Mouse (Mus musculus): Measurements from ENCODE around the gene Mast3.
"Not testable (repeated sequence)": the region's sequence is repeated elsewhere in the genome, so short reads cannot be mapped to it uniquely, and the experiment has no call there.

Mast3 gene

DNA sequence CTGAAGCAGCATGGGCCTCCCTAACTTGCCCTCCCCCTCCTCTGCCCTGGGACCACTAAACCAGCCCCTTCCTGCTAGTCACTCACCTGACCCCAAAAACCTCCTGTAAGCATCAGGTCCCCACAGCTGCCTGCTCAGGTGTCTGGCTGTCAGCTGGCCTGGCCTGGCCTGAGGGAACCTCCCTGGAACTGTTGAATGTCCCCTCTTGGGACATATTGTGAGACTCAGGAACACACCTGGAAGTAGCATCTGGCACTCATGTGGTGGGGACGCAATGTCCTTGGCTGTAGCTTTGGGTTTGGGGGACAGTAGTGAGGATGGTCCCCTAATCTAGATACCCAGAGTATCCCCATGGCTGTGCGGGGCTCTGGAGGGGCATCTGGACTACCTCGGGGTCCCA is 29.2 kb upstream of the Mast3 start:
- ATAC-seq (ENCODE audit: low TSS enrichment) = no peak

- ATAC-seq (ENCODE audit: low TSS enrichment) = peak; percentile 26
Measured at GRCm38 (mm10) chr8:70833520-70833919, 28.7 kb upstream of the Mast3 start.

DNA sequence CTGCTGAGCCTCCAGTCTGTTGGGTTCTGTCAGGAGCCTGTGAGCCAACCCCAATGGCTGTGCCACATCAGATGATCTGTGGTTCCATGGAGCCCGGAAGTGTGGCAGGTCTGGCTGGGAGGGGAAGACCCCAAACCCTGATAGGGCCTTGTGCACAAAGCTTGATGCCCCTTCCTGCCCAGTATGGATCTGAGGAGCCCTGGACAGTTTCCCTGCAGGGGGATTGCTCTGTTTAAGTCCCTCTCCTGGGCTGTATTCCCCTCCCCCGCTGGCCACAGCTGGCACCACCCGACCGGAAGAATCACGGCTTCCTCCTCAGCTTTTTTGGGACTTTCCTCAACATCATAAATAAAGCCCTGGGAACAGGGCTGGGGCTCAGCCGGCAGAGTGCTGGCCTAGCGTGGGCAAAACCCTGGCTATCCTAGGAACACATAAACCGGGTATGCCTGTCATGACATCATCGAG is 28.2 kb upstream of the Mast3 start:
- no peak for ATAC-seq (ENCODE audit: low TSS enrichment)

- ATAC-seq (ENCODE audit: low TSS enrichment) = no peak
Measured at GRCm38 (mm10) chr8:70832371-70832770, 27.5 kb upstream of the Mast3 start.

DNA sequence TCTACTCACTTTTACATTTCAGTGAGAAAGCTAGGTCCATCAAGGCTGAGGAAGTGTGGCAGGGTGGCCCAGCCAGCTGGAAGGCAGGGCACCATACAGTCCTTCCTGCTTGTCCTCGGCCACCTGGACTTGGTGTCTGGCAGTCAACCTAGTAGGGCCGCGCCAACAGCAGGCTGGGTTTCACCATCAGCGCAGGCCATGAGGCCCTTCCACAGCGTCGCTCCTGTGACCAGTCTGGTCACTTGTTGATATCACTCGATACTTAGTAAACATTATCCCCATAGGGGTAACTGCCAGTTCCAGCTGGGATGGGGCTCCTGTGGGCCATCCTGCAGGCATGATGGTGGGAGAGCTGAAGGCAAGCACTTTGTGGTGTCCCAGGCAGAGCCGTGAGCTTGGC is 26.7 kb upstream of the Mast3 start:
- ATAC-seq (ENCODE audit: low TSS enrichment) = no peak

GRCm38 (mm10) chr8:70827796-70828195 is 22.9 kb upstream of the Mast3 start:
- ATAC-seq (ENCODE audit: low TSS enrichment) = no peak

DNA sequence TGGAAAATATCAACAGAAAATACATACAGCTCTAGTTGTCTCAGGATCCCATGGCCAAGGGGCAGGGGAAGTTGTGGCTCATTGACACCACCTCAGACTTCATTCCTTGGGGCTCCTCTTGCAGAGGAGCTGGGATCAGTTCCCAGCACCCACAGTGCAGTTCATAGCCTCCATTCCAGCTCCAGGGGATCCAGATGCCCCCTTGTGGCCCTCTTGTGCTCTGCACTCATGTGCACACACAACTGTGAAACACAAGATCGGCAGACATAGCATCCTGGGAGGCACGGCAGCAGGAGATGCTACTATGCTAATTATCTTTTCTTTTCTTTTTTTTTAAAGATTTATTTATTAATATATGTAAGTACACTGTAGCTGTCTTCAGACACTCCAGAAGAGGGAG is 22.2 kb upstream of the Mast3 start:
- no peak for ATAC-seq (ENCODE audit: low TSS enrichment)

DNA sequence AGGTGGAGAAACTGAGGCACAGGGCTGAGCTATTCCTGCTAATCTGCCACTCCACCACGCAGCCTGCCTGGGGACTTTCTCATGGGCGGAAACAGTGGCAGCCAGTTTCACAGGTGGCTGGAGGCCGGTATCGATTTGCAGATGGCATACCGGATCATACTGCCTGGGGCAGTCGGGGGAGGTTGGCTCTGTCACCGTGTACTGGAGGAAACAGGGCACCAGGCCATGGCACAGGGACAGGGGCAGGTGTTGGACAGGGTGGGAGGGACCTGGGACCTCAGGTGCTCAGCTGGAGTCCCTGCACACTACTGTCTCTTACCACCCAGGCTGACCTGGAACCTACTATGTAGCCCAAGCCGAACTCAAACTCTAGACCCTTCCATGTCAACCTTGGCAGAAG is 21.0 kb upstream of the Mast3 start:
- no peak for ATAC-seq (ENCODE audit: low TSS enrichment)

GRCm38 (mm10) chr8:70823802-70824201 is 18.9 kb upstream of the Mast3 start:
- ATAC-seq (ENCODE audit: low TSS enrichment) = no peak

DNA sequence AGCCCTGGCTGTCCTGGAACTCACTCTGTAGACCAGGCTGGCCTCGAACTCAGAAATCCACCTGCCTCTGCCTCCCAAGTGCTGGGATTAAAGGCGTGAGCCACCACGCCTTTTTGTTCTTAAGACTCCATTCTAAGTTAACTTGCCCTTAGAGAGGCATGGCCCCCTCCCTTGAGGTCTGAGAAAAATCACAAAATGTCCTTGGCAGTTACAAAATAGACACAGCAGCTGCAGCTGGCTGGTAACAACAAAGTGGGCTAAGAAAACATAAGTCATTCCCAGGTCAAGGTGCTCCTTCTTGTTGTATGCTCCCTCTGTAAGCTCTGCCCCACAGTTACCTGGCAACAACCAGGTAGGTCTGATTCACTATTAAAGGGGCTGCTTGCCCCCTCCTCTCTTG is 17.7 kb upstream of the Mast3 start:
- ATAC-seq (ENCODE audit: low TSS enrichment) = not testable (repeated sequence)

DNA sequence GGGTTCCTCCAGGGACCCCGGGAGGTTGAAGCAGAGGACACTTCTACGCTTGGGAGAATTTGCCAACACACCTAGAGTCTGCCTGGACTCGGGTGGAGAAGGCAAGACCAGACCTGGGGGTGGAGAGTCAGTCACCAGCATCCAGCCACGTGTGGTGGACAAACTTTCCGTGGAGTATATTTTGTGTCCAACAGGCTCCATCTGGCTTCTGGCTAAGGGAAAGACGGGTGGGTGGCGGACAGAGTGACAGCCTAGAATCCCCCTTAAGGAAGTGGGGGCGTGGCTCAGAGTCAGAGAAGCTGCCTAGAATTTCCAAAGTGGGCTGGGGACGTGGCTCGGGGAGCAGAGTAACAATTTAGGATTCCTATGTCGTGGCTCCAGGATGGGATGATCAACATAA is 17.1 kb upstream of the Mast3 start:
- peak; percentile 58 for ATAC-seq (ENCODE audit: low TSS enrichment)

DNA sequence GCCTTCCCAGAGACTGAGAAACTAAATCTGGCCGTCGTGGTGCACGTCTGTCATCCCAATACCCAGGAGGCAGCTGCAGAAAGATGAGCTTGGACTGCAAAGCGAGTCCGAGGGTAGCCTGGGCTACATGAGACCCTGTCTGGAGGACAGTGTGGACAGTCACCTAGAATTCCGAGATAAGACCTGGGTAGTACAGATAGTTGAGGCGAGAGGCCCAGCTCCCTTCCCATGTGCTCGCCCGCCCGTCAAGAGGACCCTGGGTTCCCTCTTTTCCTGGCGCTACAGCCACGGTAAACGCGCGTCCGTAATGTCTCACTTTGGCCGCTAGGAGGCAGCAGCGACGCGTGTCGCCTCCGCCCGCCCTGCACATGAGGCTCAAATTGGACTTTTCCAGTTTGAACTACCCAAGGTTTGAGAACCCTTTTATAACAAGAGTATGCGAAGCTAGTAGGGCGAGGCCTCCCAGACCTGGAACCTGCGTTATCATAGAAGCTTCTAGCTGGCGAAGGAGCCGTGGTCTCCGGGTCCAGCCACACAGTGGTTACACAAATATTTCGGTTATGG is 16.6 kb upstream of the Mast3 start:
- ATAC-seq (ENCODE audit: low TSS enrichment) = peak; percentile 56

- ATAC-seq (ENCODE audit: low TSS enrichment) = peak; percentile 25; the same call in 1 of the 2 replicates
Measured at GRCm38 (mm10) chr8:70820101-70820935, 15.5 kb upstream of the Mast3 start.

GRCm38 (mm10) chr8:70816679-70817078 is 11.8 kb upstream of the Mast3 start:
- ATAC-seq (ENCODE audit: low TSS enrichment) = peak; percentile 38

DNA sequence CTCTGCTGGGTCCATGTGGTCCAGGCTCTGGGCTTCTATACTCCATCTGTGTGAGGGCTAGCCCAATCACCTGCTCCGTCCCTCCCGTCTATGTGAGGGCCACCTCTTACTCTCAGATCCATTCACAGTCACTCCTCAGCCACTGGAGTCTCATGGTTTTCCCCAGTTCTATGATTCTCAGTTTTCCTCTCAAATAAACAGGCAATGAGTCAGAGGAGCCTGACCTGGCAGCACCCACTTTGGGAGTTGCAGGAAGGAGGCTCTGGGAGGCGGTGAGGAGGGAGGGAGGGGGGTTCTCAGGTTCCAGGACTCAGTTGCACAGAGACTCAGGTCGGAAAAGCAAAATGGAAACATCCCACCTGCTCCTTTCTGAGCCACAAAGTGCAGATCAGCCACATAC is 8.0 kb upstream of the Mast3 start:
- no peak for ATAC-seq (ENCODE audit: low TSS enrichment)

GRCm38 (mm10) chr8:70812055-70812454 is 7.2 kb upstream of the Mast3 start:
- no peak for ATAC-seq (ENCODE audit: low TSS enrichment)

- ATAC-seq (ENCODE audit: low TSS enrichment) = no peak
Measured at GRCm38 (mm10) chr8:70810962-70811680, 6.3 kb upstream of the Mast3 start.

GRCm38 (mm10) chr8:70808955-70809701 is 4.3 kb upstream of the Mast3 start:
- no peak for ATAC-seq (ENCODE audit: low TSS enrichment)

GRCm38 (mm10) chr8:70808239-70808638 is 3.4 kb upstream of the Mast3 start, which contains the start of gene Il12rb1:
Il12rb1 (plus strand) TSS chr8:70808449.
- no peak for ATAC-seq (ENCODE audit: low TSS enrichment)

DNA sequence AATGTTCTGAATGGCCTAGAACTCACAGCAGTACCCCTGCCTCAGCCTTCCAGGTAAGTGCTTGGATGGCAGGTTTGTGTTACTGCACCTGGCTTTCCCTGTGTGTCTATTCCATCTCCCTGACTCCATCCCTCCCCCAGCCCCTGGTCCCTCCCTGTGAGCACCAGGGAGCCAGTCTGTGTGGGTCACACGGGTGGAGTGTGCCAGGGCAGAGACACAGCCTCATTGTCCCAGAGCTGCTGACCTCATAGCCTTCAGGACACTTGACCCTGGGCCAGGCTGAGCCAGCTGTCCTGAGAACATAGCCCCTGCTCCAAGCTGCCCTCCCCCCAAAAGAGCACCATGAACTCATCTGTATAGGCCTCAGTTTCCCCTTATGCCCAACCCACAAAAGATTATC is 2.5 kb upstream of the Mast3 start:
- peak; percentile 26; the same call in 1 of the 2 replicates for ATAC-seq (ENCODE audit: low TSS enrichment)

DNA sequence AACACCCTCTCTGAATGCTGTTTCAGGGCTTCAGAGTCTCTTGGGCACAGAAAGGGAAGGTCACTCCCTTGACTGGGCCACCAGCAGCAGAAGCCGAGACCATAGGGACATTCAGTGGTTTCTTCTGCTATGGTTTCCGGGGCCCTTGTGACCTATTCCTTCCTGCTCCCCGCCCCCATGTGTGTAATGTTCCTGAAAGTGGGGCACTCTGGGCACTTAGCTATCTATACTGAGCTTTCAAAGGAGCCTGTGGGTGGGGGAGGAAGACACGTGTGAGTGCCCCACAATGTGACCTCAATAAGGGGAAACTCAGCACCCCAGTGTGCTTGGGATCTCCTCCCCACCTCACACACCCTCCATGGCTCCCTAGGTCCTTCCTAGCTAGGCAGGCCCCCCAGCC is 1.7 kb upstream of the Mast3 start:
- ATAC-seq (ENCODE audit: low TSS enrichment) = no peak
